Mouse (Mus musculus): Measurements from ENCODE around the gene Samd8.

Gene Samd8

GRCm38 (mm10) chr14:21791722-21792121 is 41.4 kb downstream of the Samd8 start:
- DNase-seq (ENCODE audit: low read depth, low spot score): no peak

- no peak for DNase-seq (ENCODE audit: low read depth, low spot score)
Observed at GRCm38 (mm10) chr14:21792250-21792649, 41.9 kb downstream of the Samd8 start.

- DNase-seq (ENCODE audit: low read depth, low spot score): no peak
Observed at GRCm38 (mm10) chr14:21800641-21801040, 50.3 kb downstream of the Samd8 start.

- no peak for DNase-seq (ENCODE audit: low read depth, low spot score)
Observed at GRCm38 (mm10) chr14:21801624-21802023, 51.3 kb downstream of the Samd8 start.

GRCm38 (mm10) chr14:21802543-21803206 is 52.3 kb downstream of the Samd8 start:
- no peak for DNase-seq (ENCODE audit: low read depth, low spot score)

- DNase-seq (ENCODE audit: low read depth, low spot score): no peak
Observed at GRCm38 (mm10) chr14:21806203-21806602, 55.9 kb downstream of the Samd8 start.

GRCm38 (mm10) chr14:21806631-21807160 is 56.4 kb downstream of the Samd8 start:
- DNase-seq (ENCODE audit: low read depth, low spot score): no peak

- DNase-seq (ENCODE audit: low read depth, low spot score): no peak
Observed at GRCm38 (mm10) chr14:21808208-21808922, 58.0 kb downstream of the Samd8 start.

- no peak for DNase-seq (ENCODE audit: low read depth, low spot score)
Observed at GRCm38 (mm10) chr14:21809418-21809817, 59.1 kb downstream of the Samd8 start.

GRCm38 (mm10) chr14:21811301-21811700 is 61.0 kb downstream of the Samd8 start:
- peak; percentile 55 for DNase-seq (ENCODE audit: low read depth, low spot score)

- DNase-seq (ENCODE audit: low read depth, low spot score): no peak
Observed at GRCm38 (mm10) chr14:21811744-21812393, 61.5 kb downstream of the Samd8 start.

- DNase-seq (ENCODE audit: low read depth, low spot score): peak; percentile 80
Observed at GRCm38 (mm10) chr14:21812590-21813162, 62.3 kb downstream of the Samd8 start.

GRCm38 (mm10) chr14:21813216-21813615 is 62.9 kb downstream of the Samd8 start:
- no peak for DNase-seq (ENCODE audit: low read depth, low spot score)

GRCm38 (mm10) chr14:21813847-21814246 is 63.5 kb downstream of the Samd8 start:
- peak; percentile 16 for DNase-seq (ENCODE audit: low read depth, low spot score)

- no peak for DNase-seq (ENCODE audit: low read depth, low spot score)
Observed at GRCm38 (mm10) chr14:21814606-21815005, 64.3 kb downstream of the Samd8 start.

- DNase-seq (ENCODE audit: low read depth, low spot score): no peak
Observed at GRCm38 (mm10) chr14:21816255-21816654, 65.9 kb downstream of the Samd8 start.

- no peak for DNase-seq (ENCODE audit: low read depth, low spot score)
Observed at GRCm38 (mm10) chr14:21817453-21817852, 67.1 kb downstream of the Samd8 start.

- DNase-seq (ENCODE audit: low read depth, low spot score): no peak
Observed at GRCm38 (mm10) chr14:21820880-21821505, 70.7 kb downstream of the Samd8 start.

GRCm38 (mm10) chr14:21822307-21822706 is 72.0 kb downstream of the Samd8 start:
- no peak for DNase-seq (ENCODE audit: low read depth, low spot score)

- DNase-seq (ENCODE audit: low read depth, low spot score): no peak
Observed at GRCm38 (mm10) chr14:21822795-21823374, 72.6 kb downstream of the Samd8 start.

GRCm38 (mm10) chr14:21823897-21824296 is 73.6 kb downstream of the Samd8 start:
- DNase-seq (ENCODE audit: low read depth, low spot score): no peak

Measured in A20 (cell line).